In the genomic region with DNA sequence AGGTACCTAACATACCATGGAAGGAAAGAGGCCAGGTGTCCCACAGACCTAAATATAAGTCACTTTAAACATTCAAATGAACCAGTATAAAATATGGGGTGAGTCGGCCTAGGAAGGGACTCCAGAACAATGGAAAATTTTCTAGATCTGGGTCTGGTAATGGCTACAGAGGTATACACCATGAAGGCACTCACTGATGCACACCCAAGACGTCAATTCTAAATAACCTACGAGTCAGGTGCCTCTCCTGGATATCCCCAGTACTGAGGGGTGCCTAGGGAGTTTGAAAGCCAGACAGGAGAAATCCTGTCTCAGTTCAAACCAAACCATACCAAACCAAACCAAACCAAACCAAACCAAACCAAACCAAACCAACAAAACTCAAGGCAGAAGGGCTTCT, we compare ENCODE assay signal across 1 mouse cellular context.
TF ChIP-seq lines count a peak whose summit lies in the region.

No protein-coding gene starts in this region.

TF ChIP-seq in CH12.LX, 34 proteins besides CTCF, POLR2A, EP300 and RAD21 (continued from another document):
- 0 out of 2 replicates have a peak, but pooled peaks have one; percentile 50 for TF ChIP-seq POLR2AphosphoS2 (IDR thresholded peaks at IDR 0.05; ENCODE audit: low read depth, low read length)
- TF ChIP-seq ZMIZ1 (IDR thresholded peaks at IDR 0.05; ENCODE audit: low read depth, low read length) = peak; percentile 23; the same call in 1 of the 2 replicates
- peak; percentile 92 for TF ChIP-seq CHD1 (IDR thresholded peaks at IDR 0.05; ENCODE audit: low read depth, low read length)
- TF ChIP-seq BHLHE40 (IDR thresholded peaks at IDR 0.05; ENCODE audit: low read depth, low read length) = 0 out of 2 replicates have a peak, but pooled peaks have one; percentile 28
